ENCODE assay signal across 9 mouse cellular contexts in the genomic region with DNA sequence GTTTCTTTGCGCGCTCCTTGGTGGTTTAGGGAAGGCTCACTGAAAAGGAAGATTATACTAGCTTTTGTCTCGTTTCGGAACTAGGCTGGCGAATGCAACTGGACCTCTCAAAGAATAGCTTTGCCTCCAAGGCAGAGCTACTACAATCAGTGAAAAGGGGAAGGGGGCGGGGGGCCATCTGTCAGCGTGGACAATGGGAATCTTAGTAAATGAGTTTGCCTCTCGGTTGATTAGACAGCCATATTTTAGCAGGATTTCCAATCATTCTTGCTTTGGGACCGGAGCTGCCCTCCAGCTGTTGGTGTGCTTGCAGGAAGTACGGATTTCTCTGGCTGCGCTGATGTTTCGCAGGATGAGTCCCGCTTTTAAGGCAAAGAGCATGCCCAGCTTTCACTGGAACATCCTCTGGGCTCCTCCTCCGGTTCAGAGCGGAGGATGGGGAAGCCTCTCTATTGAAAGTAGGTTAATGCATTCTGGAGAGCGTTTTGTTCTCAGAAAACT.
DNase-seq lines count a peak whose midpoint lies in the region; ATAC-seq lines count a peak whose summit lies in the region.
"Had no signal": no experiment of that assay in that cellular context is flagged by ENCODE, and none has a peak within 500 bp of the region (broad histone marks: within the 10 kb centered on the region; RNA-seq: fewer than 3 reads in every experiment).

No protein-coding gene starts in this region.

- H3K4me1 ChIP-seq in heart, embryonic 13.5 days = peaks cover 10% of the 10 kb centered on the region
- peaks cover 4% of the 10 kb centered on the region; the same call in 1 of the 2 replicates for H3K4me1 ChIP-seq in stomach, embryonic 14.5 days (ENCODE audit: control insufficient read depth, insufficient read depth, low read length)

- peak overlapping the region; percentile 89 for H3K4me2 ChIP-seq in heart, embryonic 13.5 days
- H3K4me2 ChIP-seq in stomach, embryonic 14.5 days (replicated peaks; ENCODE audit: low read depth, low read length) = peak overlapping the region; percentile 71

- intact Hi-C loops in heart, postnatal 25 days (cut with DNase I) = no loop called here

- no peak overlapping the region for H3K27ac ChIP-seq in heart, embryonic 13.5 days (replicated peaks)
- 0 out of 2 replicates have a peak overlapping the region, but pooled peaks have one; percentile 55 for H3K27ac ChIP-seq in stomach, embryonic 14.5 days (ENCODE audit: low read length)

- H3K27me3 ChIP-seq in heart, embryonic 13.5 days (replicated peaks) = peaks cover 18% of the 10 kb centered on the region
- no peaks in the 10 kb centered on the region for H3K27me3 ChIP-seq in stomach, embryonic 14.5 days (ENCODE audit: control insufficient read depth, insufficient read depth, low read length)

- WGBS in heart, embryonic 13.5 days = 7% methylated on average over 16 of the region's 16 CpGs
- WGBS in stomach, embryonic 14.5 days = 2% methylated on average over 16 of the region's 16 CpGs

- H3K4me3 ChIP-seq in heart, embryonic 13.5 days = peak overlapping the region; percentile 57
- peak overlapping the region; percentile 46 for H3K4me3 ChIP-seq in stomach, embryonic 14.5 days (ENCODE audit: low read depth, low read length)
- H3K4me3 ChIP-seq: erythroblast, embryonic 14.5 days had no signal

- peak; percentile 89 for DNase-seq in heart, adult 11 months
- DNase-seq in heart, postnatal 25 days (ENCODE audit: low spot score) = no peak
- peak; percentile 80 for DNase-seq in embryo, embryonic 10.5 days (ENCODE audit: low spot score)
- peak; percentile 34 to 49 for DNase-seq in layer of hippocampus, postnatal 10 days (ENCODE audit: low spot score in 2 of 2)
- DNase-seq in lung, postnatal 36 days = peak; percentile 6
- no peak for DNase-seq in spleen, postnatal 10 days (ENCODE audit: low spot score in 2 of 2)

- no peaks in the 10 kb centered on the region for H3K36me3 ChIP-seq in heart, embryonic 13.5 days
- H3K36me3 ChIP-seq in stomach, embryonic 14.5 days (ENCODE audit: control insufficient read depth, insufficient read depth, low read length) = no peaks in the 10 kb centered on the region

- H3K9ac ChIP-seq in heart, embryonic 13.5 days = peak overlapping the region; percentile 73
- H3K9ac ChIP-seq in stomach, embryonic 14.5 days (replicated peaks; ENCODE audit: low read depth, low read length) = no peak overlapping the region; the same call in 1 of the 2 replicates

- ATAC-seq in heart, embryonic 13.5 days (ENCODE audit: extremely low read depth, insufficient number of reproducible peaks, low FRiP score, low TSS enrichment) = no peak
- no peak for ATAC-seq in stomach, embryonic 14.5 days (ENCODE audit: insufficient number of reproducible peaks, insufficient read depth, low FRiP score, low read depth)

- H3K9me3 ChIP-seq in heart, embryonic 13.5 days = no peaks in the 10 kb centered on the region
- no peaks in the 10 kb centered on the region for H3K9me3 ChIP-seq in stomach, embryonic 14.5 days (ENCODE audit: control insufficient read depth, low read depth, low read length)

Comparison
In these comparisons a context has a peak if more than half of its experiments do, and no peak if none do; other contexts are left out.
1. DNase-seq: peak in heart, adult 11 months (single experiment), embryo, embryonic 10.5 days (single experiment), layer of hippocampus, postnatal 10 days (2 of 2) and lung, postnatal 36 days (single experiment); none in heart, postnatal 25 days (single experiment) and spleen, postnatal 10 days (0 of 2).